Mouse (Mus musculus): Measurements from ENCODE around the gene Dgat2. TPM values are rescaled to one million over a fixed set of nuclear protein-coding genes. Genes with fewer than 3 reads are reported as not detected.

Gene Dgat2
- polyA plus RNA-seq, 1 experiment from 2014 or later = 21.9 TPM

DNA sequence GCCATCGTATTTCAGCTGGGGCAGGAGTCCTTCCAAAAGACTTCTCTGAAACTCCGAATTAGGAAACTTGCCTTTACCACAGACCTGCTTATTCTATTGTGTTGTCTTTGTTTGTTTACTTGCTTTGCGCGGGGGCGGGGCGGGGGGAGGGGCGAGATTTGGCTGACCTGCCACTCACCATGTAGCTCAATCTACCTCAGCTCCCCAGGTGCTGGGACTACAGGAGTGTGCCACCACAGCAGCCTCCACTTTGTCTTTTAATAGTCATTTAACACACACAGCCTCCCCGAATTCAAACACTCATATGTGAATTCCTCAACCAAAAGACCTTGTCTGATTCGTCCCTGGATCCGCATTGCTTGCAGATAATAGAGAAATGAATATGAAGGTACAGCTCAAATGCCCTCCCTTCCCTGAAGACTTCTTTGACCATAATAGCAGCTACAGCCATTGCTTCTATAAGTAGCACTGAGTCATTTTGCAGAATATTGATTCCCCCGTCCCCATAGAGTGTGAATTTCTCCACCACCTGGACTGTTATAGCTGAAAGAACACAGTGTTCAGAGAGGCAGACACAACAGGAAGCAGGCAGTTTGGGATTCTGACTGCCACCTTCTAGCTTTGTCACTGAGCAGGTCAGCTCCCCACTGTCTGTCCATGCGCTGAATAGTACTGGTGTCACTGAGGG, 40.5 kb downstream of the Dgat2 start:
- ATAC-seq (ENCODE audit: low FRiP score, low TSS enrichment) = no peak
- WGBS = 33% methylated on average over 12 of the region's 12 CpGs
- H3K4me2 ChIP-seq (replicated peaks; ENCODE audit: low read depth, low read length) = peak overlapping the region; percentile 59
- no peaks in the 10 kb centered on the region for H3K36me3 ChIP-seq (ENCODE audit: control insufficient read depth, insufficient read depth, low read length)
- H3K9me3 ChIP-seq (ENCODE audit: control insufficient read depth, low read length) = no peaks in the 10 kb centered on the region
- H3K4me1 ChIP-seq (ENCODE audit: control insufficient read depth, insufficient read depth, low read length) = peaks cover 9% of the 10 kb centered on the region; the same call in 1 of the 2 replicates
- H3K27ac ChIP-seq (ENCODE audit: low read depth, low read length) = no peak overlapping the region
- H3K4me3 ChIP-seq (ENCODE audit: low read length) = peak overlapping the region; percentile 84
- H3K27me3 ChIP-seq (ENCODE audit: control insufficient read depth, insufficient read depth, low read length) = no peaks in the 10 kb centered on the region
- no peak overlapping the region for H3K9ac ChIP-seq (ENCODE audit: low read depth, low read length)

- peak within 1 kb of the TSS; percentile 59 for H3K4me2 ChIP-seq (replicated peaks; ENCODE audit: low read depth, low read length)
- H3K4me1 ChIP-seq (ENCODE audit: control insufficient read depth, insufficient read depth, low read length) = peaks cover 9% of the 10 kb centered on the region; the same call in 1 of the 2 replicates
- no peaks in the 10 kb centered on the region for H3K36me3 ChIP-seq (ENCODE audit: control insufficient read depth, insufficient read depth, low read length)
- ATAC-seq (ENCODE audit: low FRiP score, low TSS enrichment) = peak; percentile 98
- H3K27ac ChIP-seq (ENCODE audit: low read depth, low read length) = peak within 1 kb of the TSS; percentile 83
- H3K9ac ChIP-seq (ENCODE audit: low read depth, low read length) = peak within 1 kb of the TSS; percentile 84
- H3K27me3 ChIP-seq (ENCODE audit: control insufficient read depth, insufficient read depth, low read length) = no peaks in the 10 kb centered on the region
- under 1% methylated on average over 51 of the region's 51 CpGs for WGBS
- no peaks in the 10 kb centered on the region for H3K9me3 ChIP-seq (ENCODE audit: control insufficient read depth, low read length)
- H3K4me3 ChIP-seq (ENCODE audit: low read length) = peak within 1 kb of the TSS; percentile 84
Measured at GRCm38 (mm10) chr7:99140984-99141918, 41.3 kb downstream of the Dgat2 start, which contains the start of gene Uvrag. Uvrag (minus strand) TSS chr7:99141141.

- no peak; the same call in 1 of the 2 replicates for ATAC-seq (ENCODE audit: low FRiP score, low TSS enrichment)
Measured at GRCm38 (mm10) chr7:99140511-99140910, 42.0 kb downstream of the Dgat2 start.

DNA sequence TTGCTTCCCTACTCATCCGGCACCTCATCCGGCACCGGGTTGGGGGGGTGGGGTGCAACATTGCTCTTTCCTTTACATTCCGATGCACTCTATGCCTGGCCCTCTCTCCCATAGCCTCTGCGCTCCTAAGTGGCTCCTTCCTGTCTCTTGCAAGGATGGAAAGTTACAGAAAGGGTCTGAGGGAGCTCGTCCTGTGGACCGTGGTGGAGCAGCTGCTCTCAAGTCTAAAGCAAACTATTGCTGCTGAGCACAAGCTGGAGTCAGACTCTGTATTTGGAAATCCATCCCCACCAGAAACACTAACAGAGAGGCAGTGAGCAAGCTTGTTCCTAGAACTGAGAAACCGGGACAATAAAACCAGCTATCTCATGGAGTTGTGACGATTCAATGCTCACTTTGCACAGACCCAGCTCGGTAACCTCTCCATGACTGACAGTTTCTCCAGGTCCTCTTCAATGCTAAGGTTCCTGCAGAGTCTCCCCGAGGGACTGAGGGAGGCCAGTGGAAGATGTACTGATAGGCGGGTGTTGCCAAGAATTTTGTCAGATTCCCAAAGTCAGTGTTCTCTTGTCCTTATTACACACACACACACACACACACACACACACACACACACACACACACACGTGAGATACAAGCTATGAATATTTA, 42.6 kb downstream of the Dgat2 start:
- peak overlapping the region; percentile 84 for H3K9ac ChIP-seq (ENCODE audit: low read depth, low read length)
- H3K4me2 ChIP-seq (replicated peaks; ENCODE audit: low read depth, low read length) = peak overlapping the region; percentile 51
- peak overlapping the region; percentile 83; the same call in 1 of the 2 replicates for H3K27ac ChIP-seq (ENCODE audit: low read depth, low read length)
- peaks cover 9% of the 10 kb centered on the region; the same call in 1 of the 2 replicates for H3K4me1 ChIP-seq (ENCODE audit: control insufficient read depth, insufficient read depth, low read length)
- WGBS = under 1% methylated on average over 13 of the region's 13 CpGs
- no peak for ATAC-seq (ENCODE audit: low FRiP score, low TSS enrichment)
- no peaks in the 10 kb centered on the region for H3K27me3 ChIP-seq (ENCODE audit: control insufficient read depth, insufficient read depth, low read length)
- no peaks in the 10 kb centered on the region for H3K36me3 ChIP-seq (ENCODE audit: control insufficient read depth, insufficient read depth, low read length)
- H3K4me3 ChIP-seq (ENCODE audit: low read length) = peak overlapping the region; percentile 84
- H3K9me3 ChIP-seq (ENCODE audit: control insufficient read depth, low read length) = no peaks in the 10 kb centered on the region

More at GRCm38 (mm10) chr7:99140511-99140910, 42.0 kb downstream of the Dgat2 start:
- Histone ChIP-seq H3K36me3 (ENCODE audit: control insufficient read depth, insufficient read depth, low read length) (no peaks in the 10 kb centered on the region), H3K27ac (ENCODE audit: low read depth, low read length) (peak overlapping the region; percentile 83), H3K4me2 (replicated peaks; ENCODE audit: low read depth, low read length) (peak overlapping the region; percentile 51), H3K4me1 (ENCODE audit: control insufficient read depth, insufficient read depth, low read length) (peaks cover 9% of the 10 kb centered on the region; the same call in 1 of the 2 replicates), H3K9me3 (ENCODE audit: control insufficient read depth, low read length) (no peaks in the 10 kb centered on the region), H3K27me3 (ENCODE audit: control insufficient read depth, insufficient read depth, low read length) (no peaks in the 10 kb centered on the region), H3K9ac (ENCODE audit: low read depth, low read length) (peak overlapping the region; percentile 84), H3K4me3 (ENCODE audit: low read length) (peak overlapping the region; percentile 84)
- WGBS = under 1% methylated on average over 32 of the region's 39 CpGs

DNA sequence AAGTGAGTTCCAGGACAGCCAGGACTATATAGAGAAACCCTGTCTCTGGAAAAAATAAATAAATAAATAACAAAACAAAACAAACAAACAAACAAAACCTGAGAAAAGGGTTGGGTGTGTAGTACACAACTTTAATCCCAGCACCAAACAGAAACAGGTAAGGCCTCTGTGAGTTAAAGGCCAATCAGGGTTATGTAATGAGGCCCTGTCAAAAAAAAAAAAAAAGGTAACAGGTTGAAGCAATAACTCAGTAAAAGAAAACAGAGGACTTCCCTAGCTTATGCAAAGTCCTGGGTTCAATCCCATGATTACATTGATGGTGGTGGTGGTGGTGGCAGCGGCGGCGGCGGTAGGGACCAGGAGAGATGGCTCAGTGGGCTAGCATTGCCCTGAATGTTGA, 45.0 kb downstream of the Dgat2 start:
- Histone ChIP-seq H3K27me3 (ENCODE audit: control insufficient read depth, insufficient read depth, low read length) (no peaks in the 10 kb centered on the region), H3K27ac (ENCODE audit: low read depth, low read length) (no peak overlapping the region), H3K36me3 (ENCODE audit: control insufficient read depth, insufficient read depth, low read length) (no peaks in the 10 kb centered on the region), H3K9ac (ENCODE audit: low read depth, low read length) (no peak overlapping the region), H3K9me3 (ENCODE audit: control insufficient read depth, low read length) (no peaks in the 10 kb centered on the region), H3K4me1 (ENCODE audit: control insufficient read depth, insufficient read depth, low read length) (peaks cover 7% of the 10 kb centered on the region; the same call in 1 of the 2 replicates), H3K4me2 (replicated peaks; ENCODE audit: low read depth, low read length) (no peak overlapping the region), H3K4me3 (ENCODE audit: low read length) (no peak overlapping the region)
- no peak for ATAC-seq (ENCODE audit: low FRiP score, low TSS enrichment)
- 98% methylated on average over 4 of the region's 4 CpGs for WGBS

- Histone ChIP-seq H3K36me3 (ENCODE audit: control insufficient read depth, insufficient read depth, low read length) (no peaks in the 10 kb centered on the region), H3K9ac (ENCODE audit: low read depth, low read length) (no peak overlapping the region), H3K4me2 (replicated peaks; ENCODE audit: low read depth, low read length) (no peak overlapping the region), H3K4me1 (ENCODE audit: control insufficient read depth, insufficient read depth, low read length) (peaks cover 7% of the 10 kb centered on the region; the same call in 1 of the 2 replicates), H3K9me3 (ENCODE audit: control insufficient read depth, low read length) (no peaks in the 10 kb centered on the region), H3K27me3 (ENCODE audit: control insufficient read depth, insufficient read depth, low read length) (no peaks in the 10 kb centered on the region), H3K4me3 (ENCODE audit: low read length) (no peak overlapping the region), H3K27ac (ENCODE audit: low read depth, low read length) (no peak overlapping the region)
- 47% methylated on average over 6 of the region's 6 CpGs for WGBS
- ATAC-seq (ENCODE audit: low FRiP score, low TSS enrichment) = no peak
Measured at GRCm38 (mm10) chr7:99136789-99137188, 45.7 kb downstream of the Dgat2 start.

- H3K4me3 ChIP-seq (ENCODE audit: low read length) = no peak overlapping the region
- no peaks in the 10 kb centered on the region for H3K27me3 ChIP-seq (ENCODE audit: control insufficient read depth, insufficient read depth, low read length)
- no peak overlapping the region for H3K9ac ChIP-seq (ENCODE audit: low read depth, low read length)
- 87% methylated on average over 8 of the region's 8 CpGs for WGBS
- no peak for ATAC-seq (ENCODE audit: low FRiP score, low TSS enrichment)
- H3K36me3 ChIP-seq (ENCODE audit: control insufficient read depth, insufficient read depth, low read length) = no peaks in the 10 kb centered on the region
- no peak overlapping the region for H3K27ac ChIP-seq (ENCODE audit: low read depth, low read length)
- H3K9me3 ChIP-seq (ENCODE audit: control insufficient read depth, low read length) = no peaks in the 10 kb centered on the region
- no peak overlapping the region for H3K4me2 ChIP-seq (replicated peaks; ENCODE audit: low read depth, low read length)
- peaks cover 5% of the 10 kb centered on the region; the same call in 1 of the 2 replicates for H3K4me1 ChIP-seq (ENCODE audit: control insufficient read depth, insufficient read depth, low read length)
Measured at GRCm38 (mm10) chr7:99133811-99134402, 48.6 kb downstream of the Dgat2 start.

DNA sequence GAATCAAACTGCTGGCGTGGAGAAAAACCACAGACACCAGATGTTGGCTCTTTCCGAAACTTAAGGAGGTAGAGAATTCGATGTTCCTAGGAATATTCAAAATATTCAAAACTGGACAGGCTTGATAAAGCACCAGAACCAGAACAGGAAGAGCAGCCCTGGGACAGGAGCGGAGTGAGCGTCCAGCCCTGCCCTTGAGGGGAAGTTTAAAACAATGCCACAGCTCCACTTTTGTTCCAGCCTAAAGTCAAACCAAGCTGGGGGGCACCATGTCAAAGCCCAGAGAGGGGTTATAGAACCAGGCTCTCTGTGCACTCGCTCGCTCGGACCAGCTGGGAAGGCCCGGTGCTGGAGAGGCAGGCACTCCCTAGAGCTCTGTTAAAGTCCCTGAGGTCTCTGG, 49.9 kb downstream of the Dgat2 start:
- Histone ChIP-seq H3K4me1 (ENCODE audit: control insufficient read depth, insufficient read depth, low read length) (peaks cover 18% of the 10 kb centered on the region), H3K27ac (ENCODE audit: low read depth, low read length) (no peak overlapping the region; the same call in 1 of the 2 replicates), H3K9ac (ENCODE audit: low read depth, low read length) (no peak overlapping the region), H3K9me3 (ENCODE audit: control insufficient read depth, low read length) (no peaks in the 10 kb centered on the region), H3K4me3 (ENCODE audit: low read length) (no peak overlapping the region), H3K4me2 (replicated peaks; ENCODE audit: low read depth, low read length) (no peak overlapping the region), H3K36me3 (ENCODE audit: control insufficient read depth, insufficient read depth, low read length) (no peaks in the 10 kb centered on the region), H3K27me3 (ENCODE audit: control insufficient read depth, insufficient read depth, low read length) (no peaks in the 10 kb centered on the region)
- WGBS = 80% methylated on average over 9 of the region's 9 CpGs
- no peak for ATAC-seq (ENCODE audit: low FRiP score, low TSS enrichment)

All from kidney, embryonic 14.5 days (tissue).